Mouse (Mus musculus): ENCODE measurements around the gene 9130213A22Rik.

The 9130213A22Rik gene

DNA sequence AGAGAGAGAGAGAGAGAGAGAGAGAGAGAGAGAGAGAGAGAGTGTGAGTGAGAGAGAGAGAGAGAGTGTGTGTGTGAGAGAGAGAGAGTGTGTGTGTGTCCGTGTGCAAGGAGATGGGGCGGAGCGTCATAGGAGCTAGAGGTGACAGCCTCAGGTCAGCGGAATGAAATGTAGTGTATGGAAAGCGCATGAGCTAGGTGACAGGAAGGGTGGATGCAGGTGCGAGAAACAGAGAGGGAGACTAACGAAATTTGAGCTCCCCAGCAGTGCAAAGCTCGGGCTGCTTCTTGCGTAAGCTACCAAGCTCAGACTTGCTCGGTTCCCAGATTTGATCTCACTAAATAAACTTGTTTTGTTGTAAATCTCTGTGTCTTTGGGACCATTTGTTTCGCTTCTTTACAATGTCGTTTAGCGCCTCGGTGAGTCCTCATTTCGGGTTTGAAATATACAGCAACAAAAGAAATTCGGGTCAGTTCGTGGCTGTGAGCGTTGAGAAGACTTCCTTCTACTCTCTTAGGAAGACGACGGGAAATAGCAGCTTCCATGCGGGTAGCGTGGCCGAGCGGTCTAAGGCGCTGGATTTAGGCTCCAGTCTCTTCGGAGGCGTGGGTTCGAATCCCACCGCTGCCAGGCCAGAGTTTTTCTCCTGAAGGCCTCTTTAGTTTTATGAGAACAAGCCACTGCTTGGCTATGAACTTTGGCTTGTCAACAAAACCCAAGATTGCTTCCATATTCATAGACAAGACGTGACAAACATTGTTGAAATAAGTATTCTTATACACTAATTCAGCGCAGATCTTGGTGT, 1.5 kb upstream of the 9130213A22Rik start:
- DNase-seq (ENCODE audit: low spot score in 2 of 2), result peak; percentile 70 to 78

GRCm38 (mm10) chr11:69123056-69123692, 785 bp upstream of the 9130213A22Rik start:
- DNase-seq (ENCODE audit: low spot score in 2 of 2), result peak; percentile 82 to 86

- DNase-seq (ENCODE audit: low spot score in 2 of 2), result peak in 1 of 2 experiments; percentile 25
These were observed 551 bp downstream of the 9130213A22Rik start for GRCm38 (mm10) chr11:69121741-69122335.

DNA sequence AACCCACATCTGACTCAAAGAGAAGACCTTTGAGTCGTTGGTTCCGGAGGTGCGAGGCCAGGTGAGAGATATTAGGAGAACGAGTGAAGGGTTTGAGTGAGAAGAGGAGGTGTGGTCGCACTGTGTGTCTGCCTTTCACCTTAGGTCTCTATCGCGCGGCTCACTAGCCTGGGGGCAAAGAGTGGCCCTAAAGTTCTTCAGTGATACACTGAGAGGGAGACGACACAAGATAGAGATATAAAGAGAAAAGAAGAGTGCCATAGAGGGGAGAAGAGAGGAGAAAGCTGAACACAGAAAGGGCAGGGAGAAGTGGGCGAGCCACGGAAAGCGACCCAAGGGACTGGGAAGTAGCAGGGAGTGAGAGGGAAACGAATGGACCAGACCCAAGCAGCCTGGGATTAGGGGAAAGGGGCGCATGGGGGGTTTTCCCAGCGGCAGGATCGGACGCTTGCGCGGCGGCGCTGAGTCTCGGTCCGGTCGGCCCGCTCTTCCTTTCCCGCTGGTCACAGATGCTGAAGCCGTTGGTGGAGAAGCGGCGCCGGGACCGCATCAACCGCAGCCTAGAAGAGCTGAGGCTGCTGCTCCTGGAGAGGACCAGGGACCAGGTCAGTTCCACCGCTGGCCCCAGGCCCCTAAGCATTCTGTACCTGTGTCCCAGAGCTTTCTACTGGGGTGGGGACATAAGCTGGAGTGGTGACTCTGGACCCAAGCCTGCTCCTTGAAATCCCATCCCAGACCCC, 1.2 kb downstream of the 9130213A22Rik start:
- DNase-seq (ENCODE audit: low spot score in 2 of 2), result no peak

- no peak for DNase-seq (ENCODE audit: low spot score in 2 of 2)
These were observed 2.0 kb downstream of the 9130213A22Rik start, which contains the start of gene Hes7 for GRCm38 (mm10) chr11:69120221-69121000. Gene Hes7 (plus strand): TSS chr11:69120404.

- no peak for DNase-seq (ENCODE audit: low spot score in 2 of 2)
These were observed 2.8 kb downstream of the 9130213A22Rik start for GRCm38 (mm10) chr11:69119446-69120155.

- DNase-seq (ENCODE audit: low spot score in 2 of 2), result peak; percentile 70 to 91
These were observed 3.6 kb downstream of the 9130213A22Rik start for GRCm38 (mm10) chr11:69118765-69119164.

DNA sequence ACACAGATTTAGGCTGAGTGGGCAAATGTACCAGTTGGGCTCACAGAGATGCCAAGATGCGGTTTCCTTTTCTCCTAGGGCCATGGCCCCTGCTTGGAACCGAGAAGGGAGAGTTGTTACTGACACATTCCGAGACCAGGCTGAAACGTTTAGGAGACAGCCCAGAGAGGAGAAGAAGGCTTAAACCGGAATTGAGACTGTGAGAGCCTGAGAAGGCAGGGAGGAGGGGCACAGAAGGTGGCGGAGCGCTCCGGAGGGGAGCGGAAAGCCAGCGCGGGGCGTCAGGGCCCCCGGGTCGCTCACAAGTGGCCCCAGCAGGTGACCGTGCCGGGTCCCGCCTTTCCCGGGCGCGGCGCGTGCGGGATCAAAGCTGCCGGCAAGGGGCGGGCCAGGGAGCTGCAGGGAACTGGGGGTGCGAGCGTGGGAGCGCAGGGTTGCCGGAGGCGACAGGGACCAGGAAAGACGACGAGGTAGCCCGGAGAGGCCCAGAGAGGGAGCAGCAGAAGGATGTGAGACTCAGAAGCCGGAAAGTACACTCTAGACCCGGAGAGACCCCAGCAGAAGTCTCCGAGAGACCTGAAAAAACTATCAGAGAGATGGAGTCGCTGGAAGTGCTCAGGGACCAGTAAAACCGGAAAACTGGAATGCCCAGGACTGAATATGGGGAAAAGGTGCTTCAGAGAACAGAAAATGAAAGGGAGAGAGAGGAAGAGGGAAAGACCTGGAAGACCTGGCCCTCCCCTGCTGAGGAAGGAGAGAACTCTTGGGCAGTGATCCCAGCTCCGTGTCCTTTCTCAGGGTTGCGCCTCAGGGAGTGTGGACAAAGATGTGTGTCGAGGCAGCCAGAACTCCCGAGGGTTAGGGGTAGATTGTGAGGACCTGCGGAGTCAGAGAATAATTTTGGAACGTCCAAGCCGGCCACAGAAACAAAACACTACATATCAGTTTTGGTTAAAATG, 4.4 kb downstream of the 9130213A22Rik start:
- peak; percentile 58 to 67 for DNase-seq (ENCODE audit: low spot score in 2 of 2)

DNA sequence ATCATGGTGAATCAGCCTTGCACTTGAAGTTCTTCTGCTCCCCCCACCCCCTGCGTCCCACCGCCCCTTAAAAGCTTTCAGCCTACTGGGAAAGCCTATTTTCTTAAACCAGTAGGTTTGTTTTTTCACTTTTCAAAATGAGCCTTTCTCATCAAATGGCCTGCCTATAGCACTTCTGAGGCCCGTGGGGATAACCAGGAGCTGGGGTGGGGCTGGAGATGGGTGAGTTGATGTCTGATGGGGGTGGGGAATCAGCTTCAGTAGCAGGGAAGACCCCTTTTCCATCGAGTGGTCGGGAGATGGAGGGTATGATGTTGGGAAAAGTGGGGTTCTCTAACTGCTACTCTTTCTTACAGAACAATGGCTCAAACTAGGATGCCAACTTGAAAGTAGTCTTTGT, 5.5 kb downstream of the 9130213A22Rik start:
- no peak for DNase-seq (ENCODE audit: low spot score in 2 of 2)

- DNase-seq (ENCODE audit: low spot score in 2 of 2), result no peak
These were observed 7.8 kb downstream of the 9130213A22Rik start for GRCm38 (mm10) chr11:69114621-69115020.

DNA sequence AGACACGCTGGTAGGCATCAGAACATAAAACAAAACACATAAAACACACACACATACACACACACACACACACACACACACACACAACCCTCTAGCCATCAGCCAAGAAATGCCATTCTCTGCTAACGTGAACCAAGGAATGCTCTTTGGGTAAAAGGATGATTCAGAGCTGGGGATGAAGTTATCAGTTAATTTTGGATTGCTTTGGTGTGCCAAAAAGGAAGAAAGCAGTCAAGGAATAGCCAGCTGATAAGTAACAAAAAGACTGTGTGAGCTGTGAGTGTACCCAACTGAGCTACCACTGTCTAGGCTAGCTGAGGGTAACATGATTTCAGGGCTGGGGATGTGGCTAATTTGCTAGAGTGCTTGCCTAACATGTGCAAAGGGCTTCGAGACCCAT, 8.4 kb downstream of the 9130213A22Rik start:
- DNase-seq (ENCODE audit: low spot score in 2 of 2), result no peak

DNA sequence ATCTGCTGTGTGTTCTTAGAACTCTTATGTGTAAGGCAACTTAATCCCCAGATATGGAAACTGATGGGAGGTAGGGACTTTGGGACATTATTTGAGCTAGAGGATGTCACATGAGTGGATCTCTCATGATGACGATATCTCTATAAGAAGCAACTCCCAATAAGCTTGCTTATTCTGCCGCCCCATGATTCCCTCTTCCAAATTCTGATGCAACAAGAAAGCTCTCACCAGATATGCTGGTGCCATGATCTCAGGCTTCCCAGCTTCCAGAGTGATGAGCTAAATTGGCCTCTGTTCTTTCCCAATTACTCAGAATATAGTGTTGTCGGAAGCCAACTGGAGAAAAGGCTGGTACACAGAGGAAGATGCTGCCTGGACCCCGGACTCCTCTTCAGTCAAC, 10.5 kb downstream of the 9130213A22Rik start:
- DNase-seq (ENCODE audit: low spot score in 2 of 2), result no peak

GRCm38 (mm10) chr11:69111051-69111810, 11.2 kb downstream of the 9130213A22Rik start:
- no peak for DNase-seq (ENCODE audit: low spot score in 2 of 2)

DNA sequence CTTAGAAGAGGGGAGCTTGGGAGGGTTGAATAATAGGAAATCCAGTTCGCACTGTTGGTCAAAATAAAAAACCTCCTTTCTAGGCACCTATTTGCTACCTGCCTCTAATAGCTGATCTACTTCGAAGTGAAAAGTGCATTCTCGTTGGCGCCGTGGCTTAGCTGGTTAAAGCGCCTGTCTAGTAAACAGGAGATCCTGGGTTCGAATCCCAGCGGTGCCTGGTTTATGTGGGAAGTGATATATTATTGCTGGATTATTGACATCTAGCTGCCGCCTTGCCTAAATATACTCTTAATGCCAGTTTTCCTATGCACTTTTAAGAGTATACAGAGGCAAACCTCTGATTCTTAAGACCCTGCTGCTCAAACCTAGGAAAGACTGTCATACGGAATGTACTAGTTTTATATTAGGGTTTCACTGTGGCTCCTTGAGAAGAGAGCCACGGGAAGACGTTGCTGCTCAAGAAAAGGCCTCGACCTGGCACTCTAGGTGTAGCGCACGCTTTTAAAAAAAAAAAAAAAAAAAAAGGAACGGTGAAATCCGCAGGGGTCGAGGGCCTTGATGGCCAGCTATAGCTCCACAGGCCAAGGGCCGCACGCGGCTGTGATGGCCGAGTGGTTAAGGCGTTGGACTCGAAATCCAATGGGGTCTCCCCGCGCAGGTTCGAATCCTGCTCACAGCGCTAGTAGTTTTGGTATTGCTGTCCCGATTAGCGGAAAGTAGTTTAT, 11.9 kb downstream of the 9130213A22Rik start:
- peak; percentile 81 to 93 for DNase-seq (ENCODE audit: low spot score in 2 of 2)

- DNase-seq (ENCODE audit: low spot score in 2 of 2), result no peak
These were observed 13.1 kb downstream of the 9130213A22Rik start for GRCm38 (mm10) chr11:69109032-69109900.

DNA sequence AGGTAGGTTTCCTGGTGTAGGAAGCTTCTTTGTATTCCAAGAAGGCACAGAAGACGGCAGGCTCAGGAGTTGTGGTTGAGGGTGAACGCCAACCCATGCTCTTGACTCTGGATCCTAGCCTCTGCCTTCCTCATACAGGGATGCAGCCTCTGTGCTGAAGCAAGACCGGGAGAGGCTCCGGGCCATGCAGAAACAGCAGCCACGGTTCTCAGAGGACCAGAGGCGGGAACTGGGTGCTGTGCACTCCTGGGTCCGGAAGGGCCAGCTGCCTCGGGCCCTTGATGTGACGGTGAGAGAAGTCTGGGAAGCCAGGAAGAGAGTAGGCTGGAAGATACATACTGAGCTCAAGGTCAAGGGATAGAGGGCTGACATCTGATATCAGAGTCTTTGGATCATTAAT, 14.2 kb downstream of the 9130213A22Rik start:
- DNase-seq (ENCODE audit: low spot score in 2 of 2), result no peak

DNA sequence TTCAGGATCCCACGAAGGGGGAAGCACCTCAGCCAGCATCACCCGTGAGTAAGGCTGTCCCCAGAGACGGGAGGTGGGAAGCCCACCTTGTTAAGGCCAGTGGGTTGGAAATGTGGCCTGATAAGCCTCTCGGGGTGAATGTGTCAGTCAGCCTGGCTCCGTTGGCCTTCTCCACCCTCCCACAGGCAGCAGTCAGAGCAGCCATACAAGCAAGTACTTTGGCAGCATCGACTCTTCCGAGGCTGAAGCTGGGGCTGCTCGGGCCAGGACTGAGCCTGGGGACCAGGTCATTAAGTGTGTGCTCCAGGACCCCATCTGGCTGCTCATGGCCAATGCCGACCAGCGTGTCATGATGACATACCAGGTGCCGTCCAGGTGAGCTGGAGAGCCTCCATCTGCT, 14.7 kb downstream of the 9130213A22Rik start:
- no peak for DNase-seq (ENCODE audit: low spot score in 2 of 2)

Measured in thymus, postnatal 10 days (tissue).